Mouse (Mus musculus) C2C12 (cell line): Measurements from ENCODE around the gene Ank3. TPM values are rescaled to one million over a fixed set of nuclear protein-coding genes. Genes with fewer than 3 reads are reported as not detected.

Experiments used
- H3K27me3 ChIP-seq: one replicate; pipeline ENCODE4 v1.6.1; 2011; ENCODE audit not compliant: control insufficient read depth, insufficient read depth, insufficient read length
- H3K36me3 ChIP-seq: one replicate; pipeline ENCODE4 v1.6.1; 2011; ENCODE audit not compliant: control insufficient read depth, insufficient read depth
- H3K4me3 ChIP-seq: one replicate; pipeline ENCODE4 v1.5.1; 2011; ENCODE audit warnings: mild to moderate bottlenecking, control low read depth; ENCODE audit not compliant: poor library complexity, insufficient read depth, severe bottlenecking
- H3K79me2 ChIP-seq: one replicate; pipeline ENCODE4 v1.6.1; 2011; ENCODE audit not compliant: control insufficient read depth, insufficient read depth
- H3K79me3 ChIP-seq: one replicate; pipeline ENCODE4 v1.6.1; 2011; ENCODE audit warnings: low read depth, control low read depth
- H3ac ChIP-seq: one replicate; pipeline ENCODE3; 2011; ENCODE audit warnings: low read depth; ENCODE audit not compliant: control insufficient read depth, insufficient read length
- CEBPB ChIP-seq: IDR thresholded peaks from one replicate; pipeline ENCODE4 v1.6.1; 2011; ENCODE audit warnings: low read depth, mild to moderate bottlenecking, control low read depth, moderate library complexity
- CTCF ChIP-seq: IDR thresholded peaks from one replicate; pipeline ENCODE4 v1.5.1; 2011; ENCODE audit not compliant: control insufficient read depth, insufficient read depth, insufficient read length
- FOSL1 ChIP-seq: IDR thresholded peaks from one replicate; pipeline ENCODE4 v1.8.0; 2011; ENCODE audit warnings: mild to moderate bottlenecking, low read length; ENCODE audit not compliant: poor library complexity, insufficient read depth, severe bottlenecking
- MAX ChIP-seq: IDR thresholded peaks from one replicate; pipeline ENCODE4 v1.6.1; 2011; ENCODE audit warnings: mild to moderate bottlenecking, control low read depth
- MYOD1 ChIP-seq: IDR thresholded peaks from one replicate; pipeline ENCODE4 v1.6.1; 2011; ENCODE audit warnings: low read depth; ENCODE audit not compliant: control insufficient read depth, insufficient read length
- MYOG ChIP-seq: IDR thresholded peaks from one replicate; pipeline ENCODE4 v1.6.1; 2011; ENCODE audit not compliant: control insufficient read depth, insufficient read length; ENCODE audit errors: extremely low read depth
- USF1 ChIP-seq: IDR thresholded peaks from one replicate; pipeline ENCODE4 v1.6.1; 2011; ENCODE audit warnings: low read depth, mild to moderate bottlenecking, control low read depth, moderate library complexity
- polyA plus RNA-seq: library from polyadenylated mRNA; unstranded; fragments of >200 nt; fragmentation: generic; extraction: Trizol; gene quantifications from one replicate; pipeline ENCODE4 v1.2.1, GENCODE M21; 2012; ENCODE audit warnings: missing spikeins

The Ank3 gene
- polyA plus RNA-seq, 1 experiment: 9.8 TPM

GRCm38 (mm10) chr10:69453531-69453930, 55.0 kb downstream of the Ank3 start:
- H3ac ChIP-seq: no peak overlapping the region
- H3K27me3 ChIP-seq: no peaks in the 10 kb centered on the region
- no peaks in the 10 kb centered on the region for H3K36me3 ChIP-seq
- no peak overlapping the region for H3K4me3 ChIP-seq
- no peaks in the 10 kb centered on the region for H3K79me2 ChIP-seq
- H3K79me3 ChIP-seq: no peaks in the 10 kb centered on the region
- TF ChIP-seq FOSL1 (no peak), USF1 (peak; percentile 45)

- Histone ChIP-seq H3K36me3 (no peaks in the 10 kb centered on the region), H3ac (no peak overlapping the region)
- TF ChIP-seq MYOG (no peak), USF1 (no peak), CEBPB (no peak), MYOD1 (no peak), FOSL1 (no peak), CTCF (no peak), MAX (no peak)
Observed at GRCm38 (mm10) chr10:69454480-69454879, 55.9 kb downstream of the Ank3 start.

GRCm38 (mm10) chr10:69464826-69465225, 66.3 kb downstream of the Ank3 start:
- no peaks in the 10 kb centered on the region for H3K79me3 ChIP-seq
- TF ChIP-seq CEBPB (no peak), MYOG (no peak), CTCF (no peak), FOSL1 (no peak), USF1 (no peak)
- H3K4me3 ChIP-seq: no peak overlapping the region
- no peaks in the 10 kb centered on the region for H3K36me3 ChIP-seq
- no peak overlapping the region for H3ac ChIP-seq
- no peaks in the 10 kb centered on the region for H3K79me2 ChIP-seq
- no peaks in the 10 kb centered on the region for H3K27me3 ChIP-seq

More at GRCm38 (mm10) chr10:69454480-69454879, 55.9 kb downstream of the Ank3 start:
- H3K79me3 ChIP-seq: no peaks in the 10 kb centered on the region
- no peaks in the 10 kb centered on the region for H3K79me2 ChIP-seq
- no peak overlapping the region for H3K4me3 ChIP-seq
- no peaks in the 10 kb centered on the region for H3K27me3 ChIP-seq

- TF ChIP-seq MYOG (no peak), CTCF (no peak), MYOD1 (no peak), FOSL1 (no peak), USF1 (no peak), MAX (no peak), CEBPB (no peak)
- Histone ChIP-seq H3K79me3 (no peaks in the 10 kb centered on the region), H3K36me3 (no peaks in the 10 kb centered on the region), H3K27me3 (no peaks in the 10 kb centered on the region), H3K4me3 (no peak overlapping the region), H3K79me2 (no peaks in the 10 kb centered on the region), H3ac (no peak overlapping the region)
Observed at GRCm38 (mm10) chr10:69465558-69466200, 67.1 kb downstream of the Ank3 start.

- no peaks in the 10 kb centered on the region for H3K27me3 ChIP-seq
- TF ChIP-seq CEBPB (no peak), MAX (no peak), FOSL1 (no peak), CTCF (no peak), MYOD1 (no peak), USF1 (no peak), MYOG (no peak)
Observed at GRCm38 (mm10) chr10:69466201-69466585, 67.6 kb downstream of the Ank3 start.

GRCm38 (mm10) chr10:69466586-69466985, 68.0 kb downstream of the Ank3 start:
- Histone ChIP-seq H3K79me2 (no peaks in the 10 kb centered on the region), H3K27me3 (no peaks in the 10 kb centered on the region)
- TF ChIP-seq CTCF: no peak
- no peak for TF ChIP-seq MYOD1
- no peak for TF ChIP-seq CEBPB
- no peak for TF ChIP-seq FOSL1
- TF ChIP-seq USF1: no peak
- no peak for TF ChIP-seq MAX
- TF ChIP-seq MYOG: no peak

More at GRCm38 (mm10) chr10:69466201-69466585, 67.6 kb downstream of the Ank3 start:
- no peaks in the 10 kb centered on the region for H3K79me2 ChIP-seq
- no peaks in the 10 kb centered on the region for H3K36me3 ChIP-seq
- H3ac ChIP-seq: no peak overlapping the region
- H3K79me3 ChIP-seq: no peaks in the 10 kb centered on the region
- H3K4me3 ChIP-seq: no peak overlapping the region

More at GRCm38 (mm10) chr10:69466586-69466985, 68.0 kb downstream of the Ank3 start:
- Histone ChIP-seq H3K79me3 (no peaks in the 10 kb centered on the region), H3K4me3 (no peak overlapping the region), H3K36me3 (no peaks in the 10 kb centered on the region), H3ac (no peak overlapping the region)
